Comparison of ENCODE assay signal across 8 mouse cellular contexts in the genomic region with DNA sequence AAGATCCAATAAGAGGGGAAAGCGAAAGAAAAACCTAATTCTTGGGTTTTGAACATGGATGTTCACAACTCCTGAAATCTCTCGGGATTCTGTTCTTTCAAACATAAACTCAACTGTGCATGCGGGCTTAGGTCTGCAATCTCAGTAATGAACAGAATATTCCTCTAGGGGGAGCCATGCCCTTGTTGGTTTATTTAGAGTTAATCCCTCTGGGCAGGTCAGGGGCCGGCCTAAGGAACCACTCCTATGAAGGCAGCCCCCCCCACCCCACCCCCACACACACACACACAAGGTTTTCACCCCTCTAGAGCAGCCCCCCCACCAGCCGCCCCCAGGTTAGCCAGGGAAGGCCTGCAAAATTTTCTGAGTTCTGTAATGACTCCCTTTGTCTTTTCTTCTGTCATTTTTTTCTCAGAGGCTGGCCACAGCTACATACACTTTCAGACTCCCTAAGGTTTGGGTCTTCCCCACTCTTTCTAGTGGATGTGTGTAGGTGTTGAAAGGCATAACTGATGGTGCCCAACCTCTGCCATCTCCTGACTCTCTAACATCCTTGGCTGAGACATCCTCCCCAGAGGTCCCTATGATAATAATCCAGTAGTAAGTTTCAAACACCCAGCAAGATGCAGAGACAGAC. TPM values are rescaled to one million over a fixed set of nuclear protein-coding genes. Genes with fewer than 3 reads are reported as not detected.
DNase-seq lines count a peak whose midpoint lies in the region; ATAC-seq and TF ChIP-seq lines count a peak whose summit lies in the region.

No protein-coding gene starts in this region.

- no peak overlapping the region for H3K27ac ChIP-seq in forebrain, embryonic 10.5 days
- no peak overlapping the region for H3K27ac ChIP-seq in forebrain, embryonic 13.5 days
- H3K27ac ChIP-seq in neural tube, embryonic 15.5 days (replicated peaks): no peak overlapping the region
- H3K27ac ChIP-seq in liver, embryonic 14.5 days: no peak overlapping the region
- H3K27ac ChIP-seq in small intestine, adult 2 months (ENCODE audit: insufficient read depth, low read depth, low read length): no peak overlapping the region

- peak; percentile 38 for DNase-seq in forebrain, embryonic 10.5 days (ENCODE audit: extremely low spot score, low spot score)
- DNase-seq in neural tube, embryonic 10.5 days (ENCODE audit: extremely low spot score, low spot score): peak; percentile 31
- DNase-seq in embryo, embryonic 9.5 days (ENCODE audit: extremely low spot score): peak; percentile 74
- DNase-seq in liver, embryonic 14.5 days (ENCODE audit: low read depth in 3 of 3, low spot score in 3 of 3): no peak
- no peak for DNase-seq in cerebellum, adult 11-12 months

- no peak; the same call in 1 of the 2 replicates for ATAC-seq in forebrain, embryonic 13.5 days
- ATAC-seq in neural tube, embryonic 15.5 days (ENCODE audit: low FRiP score): no peak
- ATAC-seq in liver, embryonic 14.5 days (ENCODE audit: insufficient read depth): no peak

- no peak for TF ChIP-seq EP300 in liver, embryonic 14.5 days (IDR thresholded peaks at IDR 0.05; ENCODE audit: low read depth)

- H3K27me3 ChIP-seq in forebrain, embryonic 10.5 days (ENCODE audit: poor library complexity, severe bottlenecking): 0 out of 2 replicates have a peak, but pooled peaks cover 3% of the 10 kb centered on the region
- no peaks in the 10 kb centered on the region for H3K27me3 ChIP-seq in forebrain, embryonic 13.5 days
- no peaks in the 10 kb centered on the region for H3K27me3 ChIP-seq in neural tube, embryonic 15.5 days (replicated peaks)
- H3K27me3 ChIP-seq in liver, embryonic 14.5 days (ENCODE audit: control insufficient read depth, insufficient read depth, low read length): no peaks in the 10 kb centered on the region
- no peaks in the 10 kb centered on the region for H3K27me3 ChIP-seq in small intestine, adult 2 months (ENCODE audit: control insufficient read depth, insufficient read depth, low read length)

- TF ChIP-seq CTCF in liver, embryonic 14.5 days (IDR thresholded peaks at IDR 0.05; ENCODE audit: low read depth): peak; percentile 50; the same call in 1 of the 2 replicates
- peak; percentile 29; the same call in 1 of the 2 replicates for TF ChIP-seq CTCF in small intestine, adult 2 months (IDR thresholded peaks at IDR 0.05; ENCODE audit: extremely low read depth, insufficient read length, insufficient replicate concordance, low read depth, low read length)

- no peaks in the 10 kb centered on the region for H3K4me1 ChIP-seq in forebrain, embryonic 10.5 days
- H3K4me1 ChIP-seq in forebrain, embryonic 13.5 days: 0 out of 2 replicates have a peak, but pooled peaks cover 3% of the 10 kb centered on the region
- no peaks in the 10 kb centered on the region for H3K4me1 ChIP-seq in neural tube, embryonic 15.5 days
- no peaks in the 10 kb centered on the region for H3K4me1 ChIP-seq in liver, embryonic 14.5 days (replicated peaks; ENCODE audit: control insufficient read depth in 2 of 2, insufficient read depth in 2 of 2, low read length in 1 of 2)
- no peaks in the 10 kb centered on the region for H3K4me1 ChIP-seq in small intestine, adult 2 months (ENCODE audit: control insufficient read depth, insufficient read depth, insufficient read length, low read length)

- no peak overlapping the region for H3K4me2 ChIP-seq in forebrain, embryonic 13.5 days
- no peak overlapping the region for H3K4me2 ChIP-seq in neural tube, embryonic 15.5 days
- no peak overlapping the region for H3K4me2 ChIP-seq in liver, embryonic 14.5 days (ENCODE audit: low read depth)

- no peak overlapping the region for H3K9ac ChIP-seq in forebrain, embryonic 13.5 days
- H3K9ac ChIP-seq in neural tube, embryonic 15.5 days (replicated peaks): no peak overlapping the region
- H3K9ac ChIP-seq in liver, embryonic 14.5 days (replicated peaks): no peak overlapping the region

- H3K4me3 ChIP-seq in forebrain, embryonic 10.5 days: no peak overlapping the region
- H3K4me3 ChIP-seq in forebrain, embryonic 13.5 days: no peak overlapping the region
- no peak overlapping the region for H3K4me3 ChIP-seq in neural tube, embryonic 15.5 days (replicated peaks)
- H3K4me3 ChIP-seq in liver, embryonic 14.5 days (ENCODE audit: insufficient read depth in 1 of 2, low read depth in 2 of 2, low read length in 2 of 2): no peak overlapping the region
- H3K4me3 ChIP-seq in small intestine, adult 2 months (ENCODE audit: low read depth, low read length): no peak overlapping the region

- no peaks in the 10 kb centered on the region for H3K36me3 ChIP-seq in forebrain, embryonic 10.5 days (replicated peaks)
- no peaks in the 10 kb centered on the region for H3K36me3 ChIP-seq in forebrain, embryonic 13.5 days (ENCODE audit: poor library complexity, severe bottlenecking)
- no peaks in the 10 kb centered on the region for H3K36me3 ChIP-seq in neural tube, embryonic 15.5 days
- H3K36me3 ChIP-seq in liver, embryonic 14.5 days (replicated peaks; ENCODE audit: control insufficient read depth, insufficient read depth, low read depth): no peaks in the 10 kb centered on the region
- H3K36me3 ChIP-seq in small intestine, adult 2 months (ENCODE audit: control insufficient read depth, insufficient read depth, low read length): no peaks in the 10 kb centered on the region

- WGBS in forebrain, embryonic 10.5 days: 18% methylated on average over 5 of the region's 5 CpGs
- 17% methylated on average over 5 of the region's 5 CpGs for WGBS in forebrain, embryonic 13.5 days
- WGBS in neural tube, embryonic 15.5 days: 23% methylated on average over 5 of the region's 5 CpGs
- 12% methylated on average over 5 of the region's 5 CpGs for WGBS in liver, embryonic 14.5 days (ENCODE audit: insufficient replicate concordance)
- WGBS in small intestine, adult 2 months: 41% methylated on average over 5 of the region's 5 CpGs

- H3K9me3 ChIP-seq in forebrain, embryonic 10.5 days: no peaks in the 10 kb centered on the region
- H3K9me3 ChIP-seq in forebrain, embryonic 13.5 days (replicated peaks): no peaks in the 10 kb centered on the region
- no peaks in the 10 kb centered on the region for H3K9me3 ChIP-seq in neural tube, embryonic 15.5 days (replicated peaks)
- no peaks in the 10 kb centered on the region for H3K9me3 ChIP-seq in liver, embryonic 14.5 days (ENCODE audit: control insufficient read depth, low read length)

- no peak for TF ChIP-seq POLR2A in small intestine, adult 2 months (IDR thresholded peaks at IDR 0.05; ENCODE audit: low read depth, low read length)

RNA-seq across cellular contexts. Expression of gene Ankrd55, which starts 16.2 kb away (rescaled TPM):
- 0.55 and 0.60 TPM in 2 replicates for polyA plus RNA-seq in forebrain, embryonic 10.5 days (2016; fragmentation: Nextera tagmentation; extraction: Ambion mirVana)
- 1.3 and 1.7 TPM in 2 replicates for polyA plus RNA-seq in forebrain, embryonic 13.5 days (2015; fragmentation: Nextera tagmentation; extraction: Ambion mirVana)
- polyA plus RNA-seq in neural tube, embryonic 15.5 days (2015; fragmentation: Nextera tagmentation; extraction: Ambion mirVana): 10.2 and 12.3 TPM in 2 replicates
- 0.06 and 0.10 TPM in 2 replicates for polyA plus RNA-seq in liver, embryonic 14.5 days (2012; rRNA removed)
- polyA plus RNA-seq in liver, embryonic 14.5 days (2014; fragmentation: Nextera tagmentation; extraction: Ambion mirVana): 0.08 and 0.13 TPM in 2 replicates
- 0.20 and 0.27 TPM in 2 replicates for polyA plus RNA-seq in small intestine, adult 2 months (2012; rRNA removed)

Comparison
In these comparisons a context has a peak if more than half of its experiments do, and no peak if none do; other contexts are left out.
1. DNase-seq: peak in forebrain, embryonic 10.5 days (single experiment), neural tube, embryonic 10.5 days (single experiment) and embryo, embryonic 9.5 days (single experiment); none in liver, embryonic 14.5 days (0 of 3) and cerebellum, adult 11-12 months (single experiment).